Mouse (Mus musculus) midbrain, embryonic 15.5 days (tissue): ENCODE results near the gene Fgfr2. TPM values are rescaled to one million over a fixed set of nuclear protein-coding genes. Genes with fewer than 3 reads are reported as not detected.

ENCODE experiments used
- ATAC-seq: fragments of 200-750 bp; cut with Nextera tagmentation; replicated peaks from 2 replicates; pipeline ENCODE4 v1.8.0; 2017; ENCODE audit warnings: moderate TSS enrichment
- H3K27ac ChIP-seq: fragments of 300-500 bp; sonication (generic); 2 replicates; pipeline ENCODE4 v1.5.1; 2015; ENCODE audit warnings: mild to moderate bottlenecking, inconsistent platforms
- H3K27me3 ChIP-seq: fragments of 300-500 bp; sonication (generic); replicated peaks from 2 replicates; pipeline ENCODE4 v1.6.1; 2015; ENCODE audit warnings: inconsistent platforms
- H3K36me3 ChIP-seq: fragments of 300-500 bp; sonication (generic); replicated peaks from 2 replicates; pipeline ENCODE4 v1.6.1; 2015; ENCODE audit warnings: inconsistent platforms
- H3K4me1 ChIP-seq: fragments of 300-500 bp; sonication (generic); 2 replicates; pipeline ENCODE4 v1.6.1; 2015; ENCODE audit warnings: inconsistent platforms
- H3K4me2 ChIP-seq: fragments of 300-500 bp; sonication (generic); 2 replicates; pipeline ENCODE4 v1.6.1; 2015; ENCODE audit warnings: inconsistent platforms, mild to moderate bottlenecking, moderate library complexity
- H3K4me3 ChIP-seq: fragments of 300-500 bp; sonication (generic); 2 replicates; pipeline ENCODE4 v1.5.1; 2015; ENCODE audit warnings: mild to moderate bottlenecking, inconsistent platforms
- H3K9ac ChIP-seq: fragments of 300-500 bp; sonication (generic); 2 replicates; pipeline ENCODE4 v1.6.1; 2015; ENCODE audit warnings: mild to moderate bottlenecking, inconsistent platforms
- H3K9me3 ChIP-seq: fragments of 300-500 bp; sonication (generic); 2 replicates; pipeline ENCODE4 v1.6.1; 2016; ENCODE audit warnings: inconsistent platforms
- WGBS: fragments of 180-500 bp; shearing (Covaris S2); methylation state at CpG from one replicate; pipeline ENCODE4 v1.1.7; 2015; ENCODE audit warnings: mixed read lengths; 5-methylcytosine and 5-hydroxymethylcytosine counted together
- polyA plus RNA-seq: library from polyadenylated mRNA; unstranded; fragments of >200 nt; fragmentation: Nextera tagmentation; extraction: Ambion mirVana; gene quantifications from 2 replicates; pipeline ENCODE4 v1.2.1, GENCODE M21; 2015

Gene Fgfr2
- polyA plus RNA-seq, 1 experiment from 2014 or later, result 23.3 TPM

- 52% methylated on average over 4 of the region's 4 CpGs for WGBS
- H3K27ac ChIP-seq, result no peak overlapping the region
- no peak for ATAC-seq
Measured at GRCm38 (mm10) chr7:132786522-132786921, 336.6 kb downstream of the Fgfr2 start.

GRCm38 (mm10) chr7:132786011-132786410, 337.1 kb downstream of the Fgfr2 start:
- Histone ChIP-seq H3K27ac (no peak overlapping the region), H3K4me2 (no peak overlapping the region), H3K27me3 (no peaks in the 10 kb centered on the region), H3K9ac (no peak overlapping the region), H3K9me3 (no peaks in the 10 kb centered on the region), H3K4me3 (no peak overlapping the region), H3K36me3 (no peaks in the 10 kb centered on the region), H3K4me1 (peaks cover 26% of the 10 kb centered on the region)
- no peak for ATAC-seq
- 66% methylated on average over 7 of the region's 7 CpGs for WGBS

More at GRCm38 (mm10) chr7:132786522-132786921, 336.6 kb downstream of the Fgfr2 start:
- Histone ChIP-seq H3K9ac (no peak overlapping the region), H3K4me3 (no peak overlapping the region), H3K27me3 (no peaks in the 10 kb centered on the region), H3K4me1 (peaks cover 21% of the 10 kb centered on the region), H3K4me2 (no peak overlapping the region), H3K36me3 (no peaks in the 10 kb centered on the region), H3K9me3 (no peaks in the 10 kb centered on the region)

- Histone ChIP-seq H3K27ac (no peak overlapping the region), H3K36me3 (no peaks in the 10 kb centered on the region), H3K4me2 (no peak overlapping the region), H3K27me3 (no peaks in the 10 kb centered on the region), H3K4me3 (no peak overlapping the region), H3K4me1 (peaks cover 38% of the 10 kb centered on the region), H3K9me3 (no peaks in the 10 kb centered on the region), H3K9ac (no peak overlapping the region)
- no peak for ATAC-seq
- 87% methylated on average over 5 of the region's 5 CpGs for WGBS
Measured at GRCm38 (mm10) chr7:132784101-132784500, 339.0 kb downstream of the Fgfr2 start.

GRCm38 (mm10) chr7:132781850-132782249, 341.3 kb downstream of the Fgfr2 start:
- ATAC-seq, result no peak; the same call in 1 of the 2 replicates
- no peak overlapping the region for H3K9ac ChIP-seq
- WGBS, result 43% methylated on average over 6 of the region's 6 CpGs

GRCm38 (mm10) chr7:132781130-132781814, 341.9 kb downstream of the Fgfr2 start:
- H3K4me3 ChIP-seq, result no peak overlapping the region
- ATAC-seq, result peak; percentile 78
- no peaks in the 10 kb centered on the region for H3K36me3 ChIP-seq
- H3K9ac ChIP-seq, result no peak overlapping the region
- no peaks in the 10 kb centered on the region for H3K9me3 ChIP-seq
- peaks cover 32% of the 10 kb centered on the region for H3K4me1 ChIP-seq
- 16% methylated on average over 7 of the region's 7 CpGs for WGBS
- H3K4me2 ChIP-seq, result no peak overlapping the region
- H3K27ac ChIP-seq, result peak overlapping the region; percentile 46
- H3K27me3 ChIP-seq, result no peaks in the 10 kb centered on the region

More at GRCm38 (mm10) chr7:132781850-132782249, 341.3 kb downstream of the Fgfr2 start:
- Histone ChIP-seq H3K4me3 (no peak overlapping the region), H3K36me3 (no peaks in the 10 kb centered on the region), H3K9me3 (no peaks in the 10 kb centered on the region), H3K4me1 (peaks cover 38% of the 10 kb centered on the region), H3K27ac (peak overlapping the region; percentile 46), H3K4me2 (no peak overlapping the region), H3K27me3 (no peaks in the 10 kb centered on the region)

GRCm38 (mm10) chr7:132780611-132781010, 342.5 kb downstream of the Fgfr2 start:
- H3K4me2 ChIP-seq, result no peak overlapping the region
- peaks cover 27% of the 10 kb centered on the region for H3K4me1 ChIP-seq
- H3K9me3 ChIP-seq, result no peaks in the 10 kb centered on the region
- WGBS, result 28% methylated on average over 4 of the region's 4 CpGs
- H3K9ac ChIP-seq, result no peak overlapping the region
- H3K27me3 ChIP-seq, result no peaks in the 10 kb centered on the region
- no peaks in the 10 kb centered on the region for H3K36me3 ChIP-seq
- no peak; the same call in 1 of the 2 replicates for ATAC-seq
- H3K4me3 ChIP-seq, result no peak overlapping the region
- H3K27ac ChIP-seq, result peak overlapping the region; percentile 46

- H3K27ac ChIP-seq, result no peak overlapping the region
- 94% methylated on average over 13 of the region's 13 CpGs for WGBS
- H3K36me3 ChIP-seq, result no peaks in the 10 kb centered on the region
- no peak overlapping the region for H3K9ac ChIP-seq
- ATAC-seq, result no peak
- peaks cover 25% of the 10 kb centered on the region for H3K4me1 ChIP-seq
- H3K4me2 ChIP-seq, result no peak overlapping the region
- no peaks in the 10 kb centered on the region for H3K9me3 ChIP-seq
- H3K4me3 ChIP-seq, result no peak overlapping the region
- H3K27me3 ChIP-seq, result no peaks in the 10 kb centered on the region
Measured at GRCm38 (mm10) chr7:132778630-132779029, 344.5 kb downstream of the Fgfr2 start.

GRCm38 (mm10) chr7:132777728-132778453, 345.3 kb downstream of the Fgfr2 start:
- ATAC-seq, result no peak
- no peak overlapping the region for H3K27ac ChIP-seq
- no peaks in the 10 kb centered on the region for H3K27me3 ChIP-seq
- no peaks in the 10 kb centered on the region for H3K9me3 ChIP-seq
- no peak overlapping the region for H3K4me2 ChIP-seq
- WGBS, result 85% methylated on average over 1 of the region's 1 CpGs
- no peak overlapping the region for H3K4me3 ChIP-seq
- H3K9ac ChIP-seq, result no peak overlapping the region
- peaks cover 25% of the 10 kb centered on the region for H3K4me1 ChIP-seq
- no peaks in the 10 kb centered on the region for H3K36me3 ChIP-seq

- no peak for ATAC-seq
Measured at GRCm38 (mm10) chr7:132777117-132777516, 346.0 kb downstream of the Fgfr2 start.

GRCm38 (mm10) chr7:132776338-132777111, 346.6 kb downstream of the Fgfr2 start:
- Histone ChIP-seq H3K27me3 (no peaks in the 10 kb centered on the region), H3K4me1 (peaks cover 16% of the 10 kb centered on the region), H3K4me3 (no peak overlapping the region), H3K4me2 (no peak overlapping the region), H3K36me3 (no peaks in the 10 kb centered on the region), H3K9me3 (no peaks in the 10 kb centered on the region), H3K9ac (no peak overlapping the region), H3K27ac (no peak overlapping the region)
- WGBS, result 86% methylated on average over 7 of the region's 7 CpGs
- ATAC-seq, result no peak

More at GRCm38 (mm10) chr7:132777117-132777516, 346.0 kb downstream of the Fgfr2 start:
- peaks cover 22% of the 10 kb centered on the region for H3K4me1 ChIP-seq
- 92% methylated on average over 7 of the region's 7 CpGs for WGBS
- no peak overlapping the region for H3K4me3 ChIP-seq
- no peaks in the 10 kb centered on the region for H3K36me3 ChIP-seq
- no peak overlapping the region for H3K4me2 ChIP-seq
- no peak overlapping the region for H3K27ac ChIP-seq
- no peak overlapping the region for H3K9ac ChIP-seq
- H3K9me3 ChIP-seq, result no peaks in the 10 kb centered on the region
- H3K27me3 ChIP-seq, result no peaks in the 10 kb centered on the region

- no peaks in the 10 kb centered on the region for H3K36me3 ChIP-seq
- no peak overlapping the region for H3K4me3 ChIP-seq
- WGBS, result 96% methylated on average over 10 of the region's 10 CpGs
- no peak overlapping the region for H3K9ac ChIP-seq
- no peak overlapping the region for H3K4me2 ChIP-seq
- no peak overlapping the region for H3K27ac ChIP-seq
- ATAC-seq, result no peak
- no peaks in the 10 kb centered on the region for H3K27me3 ChIP-seq
- peaks cover 10% of the 10 kb centered on the region for H3K4me1 ChIP-seq
- no peaks in the 10 kb centered on the region for H3K9me3 ChIP-seq
Measured at GRCm38 (mm10) chr7:132775922-132776321, 347.2 kb downstream of the Fgfr2 start.

GRCm38 (mm10) chr7:132775333-132775732, 347.8 kb downstream of the Fgfr2 start:
- no peak for ATAC-seq
- H3K27ac ChIP-seq, result no peak overlapping the region
- no peaks in the 10 kb centered on the region for H3K36me3 ChIP-seq
- H3K4me1 ChIP-seq, result peaks cover 5% of the 10 kb centered on the region
- H3K27me3 ChIP-seq, result no peaks in the 10 kb centered on the region
- H3K9me3 ChIP-seq, result no peaks in the 10 kb centered on the region
- WGBS, result 90% methylated on average over 5 of the region's 5 CpGs
- H3K9ac ChIP-seq, result no peak overlapping the region
- no peak overlapping the region for H3K4me3 ChIP-seq
- H3K4me2 ChIP-seq, result no peak overlapping the region
